In the genomic region with DNA sequence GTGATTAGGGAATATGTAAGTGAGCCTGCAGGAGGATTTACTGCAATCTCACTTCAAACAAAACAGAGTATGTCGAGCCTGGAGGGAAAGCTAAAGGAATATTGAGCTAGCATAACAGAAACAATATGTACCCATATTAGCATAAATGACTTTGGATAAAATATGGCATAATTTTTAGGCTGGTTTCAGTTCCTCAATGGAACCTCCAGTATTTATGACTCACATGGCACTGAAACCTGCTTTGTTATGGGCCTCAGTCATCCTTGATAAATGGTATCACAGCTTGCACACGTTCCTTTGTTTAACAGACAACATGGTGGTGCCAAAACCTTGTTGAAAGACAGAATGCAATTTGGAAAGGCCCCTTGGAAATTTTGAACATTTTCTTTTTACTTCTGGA, we compare ENCODE assay signal across 24 mouse cellular contexts.
DNase-seq lines count a peak whose midpoint lies in the region; ATAC-seq and TF ChIP-seq lines count a peak whose summit lies in the region.
"Had no signal": no experiment of that assay in that cellular context is flagged by ENCODE, and none has a peak within 500 bp of the region (broad histone marks: within the 10 kb centered on the region; RNA-seq: fewer than 3 reads in every experiment).

No protein-coding gene starts in this region.

- no peaks in the 10 kb centered on the region for H3K27me3 ChIP-seq in forebrain, postnatal 0 days (ENCODE audit: insufficient read depth, low read length)
- H3K27me3 ChIP-seq in forebrain, embryonic 12.5 days: no peaks in the 10 kb centered on the region
- H3K27me3 ChIP-seq: embryonic facial prominence, embryonic 13.5 days; embryonic facial prominence, embryonic 15.5 days; forebrain, embryonic 13.5 days; forebrain, embryonic 15.5 days had no signal

- no peak overlapping the region for H3K9ac ChIP-seq in forebrain, postnatal 0 days
- no peak overlapping the region for H3K9ac ChIP-seq in forebrain, embryonic 12.5 days
- H3K9ac ChIP-seq: embryonic facial prominence, embryonic 13.5 days; embryonic facial prominence, embryonic 15.5 days; forebrain, embryonic 13.5 days; forebrain, embryonic 15.5 days had no signal

- no peaks in the 10 kb centered on the region for H3K36me3 ChIP-seq in forebrain, postnatal 0 days (ENCODE audit: insufficient read depth)
- no peaks in the 10 kb centered on the region for H3K36me3 ChIP-seq in forebrain, embryonic 12.5 days (replicated peaks)
- H3K36me3 ChIP-seq: embryonic facial prominence, embryonic 13.5 days; embryonic facial prominence, embryonic 15.5 days; forebrain, embryonic 10.5 days; forebrain, embryonic 15.5 days had no signal

- 60% methylated on average over 2 of the region's 2 CpGs for WGBS in forebrain, postnatal 0 days
- 80% methylated on average over 2 of the region's 2 CpGs for WGBS in forebrain, embryonic 12.5 days

- DNase-seq in forebrain, postnatal 0 days: peak; percentile 9
- no peak for DNase-seq in cerebellum, adult 11-12 months
- DNase-seq in lung, postnatal 10 days: no peak
- no peak for DNase-seq in thymus, postnatal 25 days
- DNase-seq: adrenal gland, adult 2 months; adrenal gland, postnatal 10 days; adrenal gland, postnatal 25 days; B cell, adult 2 months; cerebellum, adult 11 months; cerebellum, adult 2 months; cerebellum, adult 9-10 months; cerebellum, postnatal 10 days; cerebellum, postnatal 25 days; embryo, embryonic 11 days had no signal

- no peak overlapping the region for H3K4me3 ChIP-seq in forebrain, postnatal 0 days (ENCODE audit: low read depth, low read length)
- H3K4me3 ChIP-seq in forebrain, embryonic 12.5 days (replicated peaks): no peak overlapping the region
- H3K4me3 ChIP-seq: embryonic facial prominence, embryonic 13.5 days; embryonic facial prominence, embryonic 15.5 days; erythroblast, embryonic 14.5 days; forebrain, embryonic 10.5 days; forebrain, embryonic 13.5 days; forebrain, embryonic 15.5 days had no signal

- no peak overlapping the region for H3K27ac ChIP-seq in forebrain, postnatal 0 days (ENCODE audit: low read depth, low read length)
- no peak overlapping the region for H3K27ac ChIP-seq in forebrain, embryonic 12.5 days
- H3K27ac ChIP-seq: embryonic facial prominence, embryonic 13.5 days; embryonic facial prominence, embryonic 15.5 days; forebrain, embryonic 10.5 days; forebrain, embryonic 13.5 days; forebrain, embryonic 15.5 days had no signal

- ATAC-seq in forebrain, postnatal 0 days: no peak
- no peak for ATAC-seq in forebrain, embryonic 12.5 days (ENCODE audit: low FRiP score)
- peak; percentile 98 for ATAC-seq in granulocyte monocyte progenitor cell, adult 5-6 weeks (replicated peaks; ENCODE audit: poor library complexity, severe bottlenecking)
- peak; percentile 92 for ATAC-seq in megakaryocyte progenitor cell, adult 5-6 weeks (replicated peaks; ENCODE audit: poor library complexity)
- ATAC-seq: CD4-positive, CD25-positive, alpha-beta regulatory T cell, adult 4 months; forebrain, embryonic 13.5 days; forebrain, embryonic 15.5 days had no signal

- no peak overlapping the region for H3K4me2 ChIP-seq in forebrain, postnatal 0 days (ENCODE audit: low read depth)
- H3K4me2 ChIP-seq in forebrain, embryonic 12.5 days: no peak overlapping the region
- H3K4me2 ChIP-seq: embryonic facial prominence, embryonic 13.5 days; embryonic facial prominence, embryonic 15.5 days; forebrain, embryonic 13.5 days; forebrain, embryonic 15.5 days had no signal

- no peak for TF ChIP-seq CTCF in forebrain, postnatal 0 days (IDR thresholded peaks at IDR 0.05; ENCODE audit: low read depth)

- H3K9me3 ChIP-seq in forebrain, postnatal 0 days (ENCODE audit: low read length): no peaks in the 10 kb centered on the region
- H3K9me3 ChIP-seq in forebrain, embryonic 12.5 days: no peaks in the 10 kb centered on the region
- H3K9me3 ChIP-seq: embryonic facial prominence, embryonic 13.5 days; embryonic facial prominence, embryonic 15.5 days; forebrain, embryonic 10.5 days; forebrain, embryonic 13.5 days; forebrain, embryonic 15.5 days had no signal

- no peaks in the 10 kb centered on the region for H3K4me1 ChIP-seq in forebrain, postnatal 0 days (ENCODE audit: insufficient read depth)
- H3K4me1 ChIP-seq in forebrain, embryonic 12.5 days: no peaks in the 10 kb centered on the region
- H3K4me1 ChIP-seq: embryonic facial prominence, embryonic 13.5 days; embryonic facial prominence, embryonic 15.5 days; forebrain, embryonic 10.5 days; forebrain, embryonic 13.5 days; forebrain, embryonic 15.5 days had no signal

Comparison
In these comparisons a context has a peak if more than half of its experiments do, and no peak if none do; other contexts are left out.
1. ATAC-seq: peak in granulocyte monocyte progenitor cell, adult 5-6 weeks (single experiment) and megakaryocyte progenitor cell, adult 5-6 weeks (single experiment); none in forebrain, postnatal 0 days (single experiment) and forebrain, embryonic 12.5 days (single experiment).